Mouse (Mus musculus) heart, adult 10 weeks (tissue): Measurements from ENCODE around the gene Gpc1. TPM values are rescaled to one million over a fixed set of nuclear protein-coding genes. Genes with fewer than 3 reads are reported as not detected.

ENCODE experiments used
- polyA plus RNA-seq: library from polyadenylated mRNA; stranded (reverse); fragments of 350-450 nt; fragmentation: Illumina TruSeq; extraction: RNeasy Lipid Tissue Mini Kit (QIAGEN cat#74804); gene quantifications from one replicate; pipeline ENCODE4 v1.2.3, GENCODE M21; 2014; ENCODE audit warnings: low read depth, low replicate concordance

The Gpc1 gene
- 220 TPM for polyA plus RNA-seq

DNA sequence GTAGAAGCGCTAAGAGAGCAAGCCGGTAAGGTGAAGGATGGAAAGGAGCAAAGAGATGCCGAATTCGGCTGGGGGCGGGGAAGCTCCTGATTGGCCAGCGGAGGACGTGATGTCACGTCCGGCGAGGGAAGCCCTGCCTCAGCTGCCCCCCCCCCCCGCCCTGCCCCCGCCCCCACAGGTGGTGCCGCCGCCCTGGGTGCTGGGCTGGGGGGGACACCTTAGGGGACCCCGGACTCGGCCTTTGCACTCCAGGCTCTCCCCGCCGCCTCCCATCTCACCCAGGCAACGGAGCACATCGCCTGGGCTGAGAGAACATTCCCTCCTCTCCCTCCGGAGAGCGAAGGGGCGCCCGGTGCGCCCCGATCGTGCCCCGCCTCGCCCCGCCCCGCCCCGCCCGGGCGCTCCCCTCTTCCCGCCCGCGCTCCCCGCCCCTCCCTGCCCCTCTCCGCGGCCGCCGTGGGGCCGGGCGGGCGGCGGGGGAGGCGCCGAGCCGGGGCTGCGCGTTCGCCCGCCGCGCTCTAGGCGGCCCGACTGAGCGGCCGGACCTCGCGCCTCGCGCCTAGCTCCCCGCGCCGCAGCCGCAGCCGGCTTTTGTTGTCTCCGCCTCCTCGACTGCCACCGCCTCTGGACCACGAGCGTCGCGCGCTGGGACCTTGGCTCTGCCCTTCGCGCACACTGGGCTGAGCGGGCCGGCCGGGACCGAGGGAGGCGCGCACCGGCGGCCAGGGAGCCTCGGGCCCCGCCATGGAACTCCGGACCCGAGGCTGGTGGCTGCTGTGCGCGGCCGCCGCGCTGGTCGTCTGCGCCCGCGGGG, at the start of gene Gpc1:
Gene Gpc1, plus strand, starts transcription at position 458 of the 814 bp plus-strand sequence.

DNA sequence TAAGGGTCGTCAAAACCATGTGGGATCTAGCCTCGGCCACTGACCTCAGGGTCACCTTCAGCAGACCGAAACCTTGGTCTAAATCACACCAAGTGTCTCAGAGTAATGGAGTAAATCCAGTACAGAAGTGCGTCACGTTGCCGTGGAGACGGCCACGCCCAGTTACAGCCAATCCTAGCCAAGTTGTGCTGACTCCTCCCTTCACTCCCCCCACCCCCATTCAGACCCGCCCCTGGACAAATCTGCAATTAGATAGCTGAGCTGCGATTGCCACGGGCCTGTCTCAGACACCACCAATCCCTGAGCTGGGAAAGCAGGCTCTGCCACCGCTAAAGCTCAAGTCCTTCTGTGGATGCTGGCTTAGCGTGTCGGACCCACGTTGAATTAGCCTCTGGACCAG, 71.3 kb downstream of the Gpc1 start, which contains the start of gene Ankmy1:
Gene Ankmy1, minus strand, starts transcription at position 121 of the 400 bp plus-strand sequence.

DNA sequence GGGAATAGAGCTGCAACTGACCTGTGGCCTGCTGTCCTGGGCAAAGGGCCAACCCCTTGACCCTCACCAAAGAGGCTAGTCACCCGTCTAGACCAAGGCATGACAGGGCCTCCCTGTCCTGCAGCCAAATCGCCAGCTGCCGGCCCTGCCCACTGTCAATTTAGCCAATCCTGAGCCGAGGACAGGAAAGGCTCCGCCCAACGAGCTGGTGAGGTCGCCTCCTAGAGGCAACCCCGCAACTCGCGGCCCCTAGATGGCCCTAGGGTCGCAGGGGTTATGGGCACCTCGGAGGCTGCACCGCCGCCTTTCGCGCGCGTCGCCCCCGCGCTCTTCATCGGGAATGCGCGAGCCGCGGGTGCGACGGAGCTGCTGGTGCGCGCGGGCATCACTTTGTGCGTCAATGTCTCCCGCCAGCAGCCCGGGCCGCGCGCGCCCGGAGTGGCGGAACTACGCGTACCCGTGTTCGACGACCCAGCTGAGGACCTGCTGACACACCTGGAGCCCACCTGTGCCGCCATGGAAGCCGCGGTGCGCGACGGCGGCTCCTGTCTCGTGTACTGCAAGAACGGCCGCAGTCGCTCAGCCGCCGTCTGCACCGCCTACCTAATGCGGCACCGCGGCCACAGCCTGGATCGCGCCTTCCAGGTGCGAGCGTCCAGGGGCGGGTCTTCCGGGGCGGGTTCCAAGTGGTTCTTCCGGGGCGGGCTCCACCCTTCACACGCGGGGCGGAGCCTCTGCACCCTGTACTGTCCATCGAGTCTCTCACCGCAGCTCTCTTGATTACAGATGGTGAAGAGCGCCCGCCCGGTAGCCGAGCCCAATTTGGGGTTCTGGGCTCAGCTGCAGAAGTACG, 75.6 kb downstream of the Gpc1 start, which contains the start of gene Dusp28:
Gene Dusp28, plus strand, starts transcription at position 203 of the 853 bp plus-strand sequence.

Other genes starting within 250 kb of the Gpc1 start
- not detected for gene Olfr1412, start 245.9 kb upstream of the Gpc1 start, polyA plus RNA-seq
- gene Olfr1411, start 237.2 kb upstream of the Gpc1 start, polyA plus RNA-seq = not detected
- not detected for gene Olfr1410, start 225.9 kb upstream of the Gpc1 start, polyA plus RNA-seq
- not detected for gene Olfr12, start 213.9 kb upstream of the Gpc1 start, polyA plus RNA-seq
- gene Cops9, start 189.7 kb upstream of the Gpc1 start, polyA plus RNA-seq = 242 TPM
- gene Otos, start 182.8 kb upstream of the Gpc1 start, polyA plus RNA-seq = not detected
- gene Ankmy1, start 71.3 kb downstream of the Gpc1 start, polyA plus RNA-seq = not detected
- 25.0 TPM for gene Dusp28, start 75.3 kb downstream of the Gpc1 start, polyA plus RNA-seq
- gene Rnpepl1, start 79.1 kb downstream of the Gpc1 start, polyA plus RNA-seq = 54.9 TPM
- gene Capn10, start 102.7 kb downstream of the Gpc1 start, polyA plus RNA-seq = 6.3 TPM
- gene Gpr35, start 119.2 kb downstream of the Gpc1 start, polyA plus RNA-seq = 0.52 TPM
- gene Aqp12, start 174.7 kb downstream of the Gpc1 start, polyA plus RNA-seq = not detected